Mouse (Mus musculus): ENCODE measurements around the gene Vmn1r177. TPM values are rescaled to one million over a fixed set of nuclear protein-coding genes. Genes with fewer than 3 reads are reported as not detected.
"Not testable (repeated sequence)": the region's sequence is repeated elsewhere in the genome, so short reads cannot be mapped to it uniquely, and the experiment has no call there.

The Vmn1r177 gene
- not detected in 2 replicates for polyA plus RNA-seq (2016; fragmentation: Nextera tagmentation; extraction: Ambion mirVana)

DNA sequence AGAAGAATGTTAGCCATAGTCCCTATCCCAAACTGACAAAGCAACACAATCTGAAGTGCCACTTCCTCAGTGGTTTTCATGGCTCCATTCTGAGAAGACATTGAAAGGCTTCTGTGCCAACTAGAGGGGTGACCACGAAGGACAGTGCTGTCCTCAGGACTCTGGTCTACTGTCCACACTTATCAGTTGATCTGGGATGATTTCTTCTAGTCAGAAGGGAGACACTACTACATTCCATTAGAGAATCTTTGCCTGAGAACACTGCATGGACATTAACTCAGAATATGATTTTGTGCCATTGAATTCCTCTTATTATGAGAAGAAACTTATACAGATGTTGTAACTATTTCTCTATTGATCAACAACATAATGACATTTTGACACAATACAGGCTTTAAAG is at the start of gene Vmn1r177:
Gene Vmn1r177, minus strand, starts transcription at position 101 of the 400 bp plus-strand sequence.
- H3K27me3 ChIP-seq (ENCODE audit: insufficient read depth, poor library complexity, severe bottlenecking); H3K9me3 ChIP-seq: not testable (repeated sequence)
- 21% methylated on average over 1 of the region's 1 CpGs for WGBS

GRCm38 (mm10) chr7:23891709-23892108 is 25.5 kb upstream of the Vmn1r177 start, which contains the start of gene Vmn1r178:
Gene Vmn1r178 (plus strand): TSS chr7:23892009.
- Histone ChIP-seq H3K4me3 (no peak within 1 kb of the TSS), H3K9me3 (peaks cover 12% of the 10 kb centered on the region; the same call in 1 of the 2 replicates), H3K27me3 (ENCODE audit: insufficient read depth, poor library complexity, severe bottlenecking) (no peaks in the 10 kb centered on the region), H3K4me1 (no peaks in the 10 kb centered on the region), H3K27ac (no peak within 1 kb of the TSS), H3K36me3 (no peaks in the 10 kb centered on the region)
- DNase-seq (ENCODE audit: low spot score) = no peak
- 62% methylated on average over 1 of the region's 1 CpGs for WGBS

More for the DNA sequence above, at the start of gene Vmn1r177:
- not testable (repeated sequence) for H3K4me1 ChIP-seq; H3K4me3 ChIP-seq; H3K27ac ChIP-seq; DNase-seq (ENCODE audit: low spot score); H3K36me3 ChIP-seq

- H3K27me3 ChIP-seq (ENCODE audit: insufficient read depth, poor library complexity, severe bottlenecking); DNase-seq (ENCODE audit: low spot score); H3K4me1 ChIP-seq; H3K9me3 ChIP-seq; H3K27ac ChIP-seq; H3K4me3 ChIP-seq; H3K36me3 ChIP-seq: not testable (repeated sequence)
- WGBS = 59% methylated on average over 4 of the region's 4 CpGs
Observed at GRCm38 (mm10) chr7:23876918-23877317, 10.7 kb upstream of the Vmn1r177 start.

GRCm38 (mm10) chr7:23837272-23837671 is 29.0 kb downstream of the Vmn1r177 start, which contains the start of gene Vmn1r176:
Gene Vmn1r176 (minus strand): TSS chr7:23837372.
- WGBS = no CpG with 5 or more reads among the region's 1 CpGs

More at GRCm38 (mm10) chr7:23837272-23837671, 29.0 kb downstream of the Vmn1r177 start, which contains the start of gene Vmn1r176:
- H3K4me3 ChIP-seq; H3K9me3 ChIP-seq; H3K36me3 ChIP-seq; H3K4me1 ChIP-seq; H3K27ac ChIP-seq; H3K27me3 ChIP-seq (ENCODE audit: insufficient read depth, poor library complexity, severe bottlenecking); DNase-seq (ENCODE audit: low spot score): not testable (repeated sequence)

Other genes starting within 250 kb of the Vmn1r177 start
- gene Vmn1r171, start 235.7 kb downstream of the Vmn1r177 start, polyA plus RNA-seq (2016; fragmentation: Nextera tagmentation; extraction: Ambion mirVana) = not detected in 2 replicates
- gene Vmn1r172, start 208.1 kb downstream of the Vmn1r177 start, polyA plus RNA-seq (2016; fragmentation: Nextera tagmentation; extraction: Ambion mirVana) = not detected in 2 replicates
- gene Vmn1r173, start 165.7 kb downstream of the Vmn1r177 start, polyA plus RNA-seq (2016; fragmentation: Nextera tagmentation; extraction: Ambion mirVana) = not detected in 2 replicates
- gene Vmn1r174, start 114.2 kb downstream of the Vmn1r177 start, polyA plus RNA-seq (2016; fragmentation: Nextera tagmentation; extraction: Ambion mirVana) = not detected in 2 replicates
- not detected in 2 replicates for gene Vmn1r175, start 55.8 kb downstream of the Vmn1r177 start, polyA plus RNA-seq (2016; fragmentation: Nextera tagmentation; extraction: Ambion mirVana)
- gene Vmn1r176, start 29.1 kb downstream of the Vmn1r177 start, polyA plus RNA-seq (2016; fragmentation: Nextera tagmentation; extraction: Ambion mirVana) = not detected in 2 replicates
- not detected in 2 replicates for gene Vmn1r178, start 25.6 kb upstream of the Vmn1r177 start, polyA plus RNA-seq (2016; fragmentation: Nextera tagmentation; extraction: Ambion mirVana)
- gene Vmn1r179, start 60.5 kb upstream of the Vmn1r177 start, polyA plus RNA-seq (2016; fragmentation: Nextera tagmentation; extraction: Ambion mirVana) = not detected in 2 replicates
- not detected in 2 replicates for gene Vmn1r180, start 84.2 kb upstream of the Vmn1r177 start, polyA plus RNA-seq (2016; fragmentation: Nextera tagmentation; extraction: Ambion mirVana)
- gene Vmn1r181, start 108.2 kb upstream of the Vmn1r177 start, polyA plus RNA-seq (2016; fragmentation: Nextera tagmentation; extraction: Ambion mirVana) = not detected in 2 replicates
- not detected in 2 replicates for gene V1rd19, start 135.2 kb upstream of the Vmn1r177 start, polyA plus RNA-seq (2016; fragmentation: Nextera tagmentation; extraction: Ambion mirVana)
- not detected in 2 replicates for gene Vmn1r183, start 186.8 kb upstream of the Vmn1r177 start, polyA plus RNA-seq (2016; fragmentation: Nextera tagmentation; extraction: Ambion mirVana)
- 19.3 and 19.8 TPM in 2 replicates for gene Zfp180, start 215.5 kb upstream of the Vmn1r177 start, polyA plus RNA-seq (2016; fragmentation: Nextera tagmentation; extraction: Ambion mirVana)
- gene Zfp112, start 245.9 kb upstream of the Vmn1r177 start, polyA plus RNA-seq (2016; fragmentation: Nextera tagmentation; extraction: Ambion mirVana) = 4.6 and 5.0 TPM in 2 replicates

Data from heart, embryonic 10.5 days (tissue).